Mouse (Mus musculus) right cerebral cortex, adult 2 months (tissue): ENCODE results near the gene Cacng3.

Experiments
- DNase-seq, 2 experiments: peaks; one replicate each; pipeline ENCODE4 v3.0.0; 2021 to 2022; ENCODE audit warnings: low spot score in 2 of 2

Cacng3 gene

GRCm38 (mm10) chr7:122718540-122718939 is 48.2 kb downstream of the Cacng3 start:
- DNase-seq = peak in 1 of 2 experiments; percentile 41

GRCm38 (mm10) chr7:122723358-122723876 is 53.1 kb downstream of the Cacng3 start:
- DNase-seq = no peak

- peak in 1 of 2 experiments; percentile 50 for DNase-seq
Observed at GRCm38 (mm10) chr7:122726376-122726775, 56.1 kb downstream of the Cacng3 start.

GRCm38 (mm10) chr7:122728186-122728585 is 57.9 kb downstream of the Cacng3 start:
- DNase-seq = peak; percentile 59 to 64

GRCm38 (mm10) chr7:122728846-122729245 is 58.6 kb downstream of the Cacng3 start:
- DNase-seq = no peak

- no peak for DNase-seq
Observed at GRCm38 (mm10) chr7:122735323-122735722, 65.0 kb downstream of the Cacng3 start.

- no peak for DNase-seq
Observed at GRCm38 (mm10) chr7:122738541-122738940, 68.2 kb downstream of the Cacng3 start.

GRCm38 (mm10) chr7:122740663-122741062 is 70.4 kb downstream of the Cacng3 start:
- no peak for DNase-seq

- peak in 1 of 2 experiments; percentile 39 for DNase-seq
Observed at GRCm38 (mm10) chr7:122755920-122756603, 85.8 kb downstream of the Cacng3 start.

GRCm38 (mm10) chr7:122758645-122759044 is 88.4 kb downstream of the Cacng3 start:
- no peak for DNase-seq

GRCm38 (mm10) chr7:122764506-122764905 is 94.2 kb downstream of the Cacng3 start:
- DNase-seq = no peak

GRCm38 (mm10) chr7:122768292-122769020 is 98.2 kb downstream of the Cacng3 start:
- peak; percentile 37 to 45 for DNase-seq

- DNase-seq = peak; percentile 71 to 78
Observed at GRCm38 (mm10) chr7:122779601-122780000, 109.3 kb downstream of the Cacng3 start.

GRCm38 (mm10) chr7:122789929-122790328 is 119.6 kb downstream of the Cacng3 start:
- DNase-seq = no peak

GRCm38 (mm10) chr7:122793655-122794346 is 123.5 kb downstream of the Cacng3 start:
- DNase-seq = no peak

- peak; percentile 65 to 70 for DNase-seq
Observed at GRCm38 (mm10) chr7:122795140-122795539, 124.8 kb downstream of the Cacng3 start.

GRCm38 (mm10) chr7:122800821-122801220 is 130.5 kb downstream of the Cacng3 start:
- no peak for DNase-seq

GRCm38 (mm10) chr7:122803839-122804496 is 133.7 kb downstream of the Cacng3 start:
- DNase-seq = peak; percentile 38 to 54

GRCm38 (mm10) chr7:122806531-122806930 is 136.2 kb downstream of the Cacng3 start:
- no peak for DNase-seq

GRCm38 (mm10) chr7:122813724-122814123 is 143.4 kb downstream of the Cacng3 start:
- no peak for DNase-seq

- no peak for DNase-seq
Observed at GRCm38 (mm10) chr7:122817565-122817964, 147.3 kb downstream of the Cacng3 start.
